Mouse (Mus musculus) embryonic facial prominence, embryonic 13.5 days (tissue): Measurements from ENCODE around the gene Cdk5r2. TPM values are rescaled to one million over a fixed set of nuclear protein-coding genes. Genes with fewer than 3 reads are reported as not detected.
"Not testable (repeated sequence)": the region's sequence is repeated elsewhere in the genome, so short reads cannot be mapped to it uniquely, and the experiment has no call there.

ENCODE experiments used
- ATAC-seq: fragments of 200-750 bp; cut with Nextera tagmentation; 2 replicates; pipeline ENCODE4 v1.8.0; 2017; ENCODE audit warnings: low read depth; ENCODE audit not compliant: insufficient number of reproducible peaks, insufficient read depth, low FRiP score, low TSS enrichment
- H3K27ac ChIP-seq: fragments of 300-500 bp; sonication (generic); 2 replicates; pipeline ENCODE4 v1.5.1; 2015; ENCODE audit warnings: moderate library complexity, mild to moderate bottlenecking, inconsistent platforms
- H3K27me3 ChIP-seq: fragments of 300-500 bp; sonication (generic); 2 replicates; pipeline ENCODE4 v1.6.1; 2015; ENCODE audit warnings: mild to moderate bottlenecking, inconsistent platforms
- H3K36me3 ChIP-seq: fragments of 300-500 bp; sonication (generic); 2 replicates; pipeline ENCODE4 v1.6.1; 2015; ENCODE audit warnings: mild to moderate bottlenecking, inconsistent platforms
- H3K4me1 ChIP-seq: fragments of 300-500 bp; sonication (generic); 2 replicates; pipeline ENCODE4 v1.6.1; 2015; ENCODE audit warnings: inconsistent platforms
- H3K4me2 ChIP-seq: fragments of 300-500 bp; sonication (generic); 2 replicates; pipeline ENCODE4 v1.6.1; 2015; ENCODE audit warnings: moderate library complexity, mild to moderate bottlenecking, inconsistent platforms
- H3K4me3 ChIP-seq: fragments of 300-500 bp; sonication (generic); 2 replicates; pipeline ENCODE4 v1.5.1; 2015; ENCODE audit warnings: mild to moderate bottlenecking, inconsistent platforms
- H3K9ac ChIP-seq: fragments of 300-500 bp; sonication (generic); 2 replicates; pipeline ENCODE4 v1.6.1; 2015; ENCODE audit warnings: mild to moderate bottlenecking, inconsistent platforms
- H3K9me3 ChIP-seq: fragments of 300-500 bp; sonication (generic); 2 replicates; pipeline ENCODE4 v1.6.1; 2016; ENCODE audit warnings: inconsistent platforms
- WGBS: fragments of 180-500 bp; shearing (Covaris S2); methylation state at CpG from one replicate; pipeline ENCODE4 v1.1.7; 2015; ENCODE audit warnings: mixed read lengths; 5-methylcytosine and 5-hydroxymethylcytosine counted together
- polyA plus RNA-seq: library from polyadenylated mRNA; unstranded; fragments of >200 nt; fragmentation: Nextera tagmentation; extraction: Ambion mirVana; gene quantifications from 2 replicates; pipeline ENCODE4 v1.2.1, GENCODE M21; 2015

Cdk5r2 gene
- polyA plus RNA-seq, 1 experiment from 2014 or later = 0.14 TPM

- Histone ChIP-seq H3K36me3 (no peaks in the 10 kb centered on the region), H3K27ac (peak overlapping the region; percentile 95), H3K4me2 (peak overlapping the region; percentile 70), H3K4me1 (peaks cover 5% of the 10 kb centered on the region; the same call in 1 of the 2 replicates), H3K9ac (peak overlapping the region; percentile 86), H3K9me3 (no peaks in the 10 kb centered on the region), H3K4me3 (peak overlapping the region; percentile 76), H3K27me3 (no peaks in the 10 kb centered on the region)
- ATAC-seq = no peak
- 11% methylated on average over 14 of the region's 14 CpGs for WGBS
Measured at GRCm38 (mm10) chr1:74817219-74817618, 37.5 kb upstream of the Cdk5r2 start.

DNA sequence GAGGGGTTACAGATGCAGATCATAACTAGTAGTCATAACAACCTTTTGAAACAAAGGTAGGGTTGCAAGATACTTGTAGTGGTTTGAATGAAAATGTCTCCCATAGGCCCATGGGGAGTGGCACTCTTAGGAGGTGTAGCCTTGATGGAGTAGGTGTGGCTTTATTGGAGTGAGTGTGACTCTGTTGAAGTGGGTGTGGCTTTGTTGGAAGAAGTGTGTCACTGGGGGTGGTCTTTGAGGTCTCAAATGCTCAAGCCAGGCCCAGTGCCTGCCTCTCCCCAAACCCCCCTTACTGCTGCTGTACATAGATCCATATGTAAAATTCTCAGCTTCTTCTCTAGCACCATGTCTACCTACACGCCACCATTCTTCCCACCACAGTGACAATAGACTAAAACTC lies 36.2 kb upstream of the Cdk5r2 start:
- Histone ChIP-seq H3K27ac (no peak overlapping the region), H3K4me3 (no peak overlapping the region), H3K27me3 (no peaks in the 10 kb centered on the region), H3K9me3 (no peaks in the 10 kb centered on the region), H3K36me3 (no peaks in the 10 kb centered on the region), H3K4me1 (peaks cover 5% of the 10 kb centered on the region; the same call in 1 of the 2 replicates), H3K4me2 (no peak overlapping the region), H3K9ac (no peak overlapping the region)
- no peak for ATAC-seq
- 90% methylated on average over 1 of the region's 1 CpGs for WGBS

DNA sequence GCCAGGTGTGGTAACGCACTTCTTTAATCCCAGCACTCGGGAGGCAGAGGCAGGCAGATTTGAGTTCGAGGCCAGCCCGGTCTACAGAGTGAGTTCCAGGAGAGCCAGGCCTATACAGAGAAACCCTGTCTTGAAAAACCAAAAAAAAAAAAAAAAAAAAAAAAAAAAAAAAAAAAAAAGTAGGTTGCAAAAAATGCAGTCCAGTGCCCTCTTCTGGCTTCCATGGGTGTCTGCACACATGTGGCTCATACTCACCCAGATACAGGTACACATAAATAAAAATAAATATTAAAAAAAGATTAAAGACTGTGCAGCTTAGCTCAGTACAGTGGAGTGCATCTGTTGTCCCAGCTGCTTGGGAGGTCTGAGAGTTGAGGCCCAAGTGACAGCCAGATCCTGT lies 31.1 kb upstream of the Cdk5r2 start:
- H3K36me3 ChIP-seq, H3K4me3 ChIP-seq, H3K9me3 ChIP-seq, H3K9ac ChIP-seq, H3K27me3 ChIP-seq, H3K27ac ChIP-seq, H3K4me2 ChIP-seq, H3K4me1 ChIP-seq, ATAC-seq: not testable (repeated sequence)
- WGBS = 93% methylated on average over 4 of the region's 4 CpGs

DNA sequence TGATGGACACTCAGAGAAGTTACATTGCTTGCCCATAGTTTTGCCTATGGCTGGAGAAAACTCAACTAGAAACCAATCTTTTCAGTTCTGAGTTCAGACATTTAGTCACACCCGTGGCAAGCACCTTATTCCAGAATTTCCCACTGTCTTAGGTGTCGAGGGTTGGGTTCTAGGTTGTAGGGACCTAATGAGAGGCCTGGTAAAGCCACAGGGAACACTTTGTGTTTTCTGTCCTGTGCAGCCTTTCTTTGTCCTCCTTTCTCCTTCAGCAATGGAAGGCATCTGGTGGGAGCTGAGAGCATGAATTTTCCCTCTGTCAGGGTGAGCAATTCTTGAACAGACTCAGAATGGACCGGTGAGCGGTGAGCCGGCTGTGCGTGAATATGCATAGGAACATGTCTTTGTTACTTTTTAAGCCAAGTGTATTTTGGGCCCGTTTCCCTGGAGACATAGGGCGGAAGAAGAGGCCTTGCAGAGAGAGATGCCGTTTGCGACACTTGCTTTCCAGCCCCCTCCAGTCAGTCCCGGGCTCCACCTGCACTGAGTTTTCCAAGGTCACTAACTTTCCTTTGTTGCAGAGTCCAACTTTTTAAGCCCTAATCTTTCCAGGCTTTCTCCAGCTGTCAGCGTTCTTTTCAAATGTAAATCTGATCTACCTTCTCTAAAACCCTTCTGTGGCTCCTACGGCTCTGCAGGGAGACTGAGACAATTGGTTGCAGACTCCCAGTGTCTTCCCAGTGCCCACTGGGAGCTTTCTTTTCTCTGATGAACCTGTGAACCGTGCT lies 30.0 kb upstream of the Cdk5r2 start:
- Histone ChIP-seq H3K36me3 (no peaks in the 10 kb centered on the region), H3K4me1 (0 out of 2 replicates have a peak, but pooled peaks cover 3% of the 10 kb centered on the region), H3K27me3 (no peaks in the 10 kb centered on the region; the same call in 1 of the 2 replicates), H3K4me2 (no peak overlapping the region), H3K9me3 (no peaks in the 10 kb centered on the region), H3K4me3 (no peak overlapping the region), H3K27ac (no peak overlapping the region), H3K9ac (no peak overlapping the region)
- no peak for ATAC-seq
- 17% methylated on average over 14 of the region's 14 CpGs for WGBS

DNA sequence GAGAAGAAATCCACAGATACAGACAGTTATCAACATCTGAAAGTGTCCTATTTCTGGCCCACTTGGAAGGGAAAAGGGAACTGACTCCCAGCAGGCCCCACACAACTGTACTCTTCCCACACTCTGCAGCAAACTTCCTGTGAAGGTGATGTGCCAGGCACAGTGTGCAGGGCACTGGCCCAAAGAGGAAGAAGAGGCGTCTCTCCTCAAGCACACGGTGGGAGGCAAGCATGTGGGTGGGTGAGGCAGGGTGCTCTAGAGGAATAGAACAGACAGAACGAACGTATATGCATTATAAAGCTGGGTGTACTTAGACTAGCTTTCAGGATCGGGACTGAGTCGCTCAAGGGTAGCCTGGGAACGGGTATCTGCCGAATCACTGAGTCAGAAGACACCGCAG lies 24.7 kb upstream of the Cdk5r2 start:
- Histone ChIP-seq H3K4me3 (no peak overlapping the region), H3K9me3 (no peaks in the 10 kb centered on the region), H3K9ac (no peak overlapping the region), H3K27me3 (peaks cover 13% of the 10 kb centered on the region), H3K4me1 (0 out of 2 replicates have a peak, but pooled peaks cover 2% of the 10 kb centered on the region), H3K36me3 (no peaks in the 10 kb centered on the region), H3K27ac (no peak overlapping the region), H3K4me2 (no peak overlapping the region)
- 80% methylated on average over 9 of the region's 9 CpGs for WGBS
- ATAC-seq = no peak

DNA sequence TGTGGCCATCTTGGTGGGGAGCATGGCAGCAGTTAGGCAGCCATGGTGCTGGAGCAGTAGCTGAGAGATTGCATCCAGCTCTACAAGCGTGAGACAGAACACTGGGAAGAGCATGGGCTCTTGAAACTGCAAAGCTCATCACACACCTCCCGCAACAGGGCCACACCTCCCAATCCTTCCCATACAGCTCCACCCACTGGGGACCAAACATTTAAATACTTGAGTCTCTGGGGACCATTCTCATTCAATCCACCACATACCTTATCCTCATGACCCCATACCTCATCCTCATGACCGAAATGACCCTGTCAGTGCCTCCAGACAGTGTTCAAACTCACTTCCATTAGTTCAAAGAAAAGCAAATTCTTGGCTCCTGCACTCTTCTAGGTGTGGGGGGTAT lies 21.5 kb upstream of the Cdk5r2 start:
- no peak overlapping the region for H3K27ac ChIP-seq
- H3K4me3 ChIP-seq = no peak overlapping the region
- peaks cover 13% of the 10 kb centered on the region for H3K27me3 ChIP-seq
- no peak overlapping the region for H3K4me2 ChIP-seq
- ATAC-seq = no peak
- WGBS = 88% methylated on average over 3 of the region's 3 CpGs
- no peaks in the 10 kb centered on the region for H3K4me1 ChIP-seq
- H3K9ac ChIP-seq = no peak overlapping the region
- H3K9me3 ChIP-seq = no peaks in the 10 kb centered on the region
- H3K36me3 ChIP-seq = no peaks in the 10 kb centered on the region

DNA sequence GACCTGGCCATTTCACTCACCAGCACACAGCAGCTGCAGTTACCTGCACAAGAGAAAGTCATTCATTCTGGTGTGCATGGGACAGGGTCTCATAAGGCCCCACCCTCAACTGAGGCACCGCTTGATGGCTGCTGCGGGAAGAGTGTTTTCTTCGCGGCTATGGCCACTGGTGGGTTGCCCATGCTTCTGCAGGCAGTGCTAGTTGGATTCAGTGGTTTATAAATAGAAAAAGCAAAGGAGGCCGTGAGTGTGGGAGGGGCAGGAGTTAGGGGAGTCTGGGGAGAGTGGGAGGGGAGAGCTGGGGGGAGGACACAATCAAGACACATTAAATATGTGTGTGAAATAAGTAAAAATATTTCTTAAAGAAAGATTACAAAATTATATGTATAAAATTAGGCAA lies 11.6 kb upstream of the Cdk5r2 start:
- Histone ChIP-seq H3K9me3 (no peaks in the 10 kb centered on the region), H3K27ac (no peak overlapping the region), H3K4me1 (peaks cover 4% of the 10 kb centered on the region; the same call in 1 of the 2 replicates), H3K4me3 (no peak overlapping the region), H3K27me3 (peaks cover 20% of the 10 kb centered on the region), H3K4me2 (no peak overlapping the region), H3K36me3 (no peaks in the 10 kb centered on the region), H3K9ac (no peak overlapping the region)
- 81% methylated on average over 5 of the region's 5 CpGs for WGBS
- no peak for ATAC-seq

DNA sequence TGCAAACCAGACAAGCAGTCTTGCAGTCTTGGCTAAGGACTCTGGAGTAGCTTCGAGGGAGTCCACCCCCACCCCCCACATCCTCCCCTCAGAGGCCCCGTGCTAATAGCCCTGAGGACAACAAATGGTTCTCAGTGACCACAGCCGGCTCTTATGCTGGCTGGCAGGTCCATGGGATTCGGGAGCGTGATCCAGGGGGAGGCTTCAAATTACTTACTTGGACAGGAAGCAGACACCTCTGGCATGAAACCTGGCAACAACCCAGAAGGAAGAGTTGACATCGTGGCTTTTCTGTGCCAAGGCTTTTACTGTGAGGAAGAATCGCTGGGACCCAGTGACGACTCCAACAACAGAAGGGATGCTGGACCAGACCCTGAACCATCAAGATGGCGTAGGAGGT lies 8.4 kb upstream of the Cdk5r2 start:
- Histone ChIP-seq H3K9me3 (no peaks in the 10 kb centered on the region), H3K4me2 (no peak overlapping the region), H3K27me3 (peaks cover 42% of the 10 kb centered on the region), H3K27ac (no peak overlapping the region), H3K9ac (no peak overlapping the region), H3K36me3 (no peaks in the 10 kb centered on the region), H3K4me1 (peaks cover 4% of the 10 kb centered on the region; the same call in 1 of the 2 replicates), H3K4me3 (no peak overlapping the region)
- ATAC-seq = no peak
- 31% methylated on average over 9 of the region's 9 CpGs for WGBS

GRCm38 (mm10) chr1:74848946-74849345 lies 5.8 kb upstream of the Cdk5r2 start:
- Histone ChIP-seq H3K27me3 (peaks cover 56% of the 10 kb centered on the region), H3K27ac (no peak overlapping the region), H3K4me3 (no peak overlapping the region), H3K36me3 (no peaks in the 10 kb centered on the region), H3K4me1 (peaks cover 4% of the 10 kb centered on the region), H3K4me2 (no peak overlapping the region), H3K9ac (no peak overlapping the region), H3K9me3 (no peaks in the 10 kb centered on the region)
- WGBS = 60% methylated on average over 5 of the region's 5 CpGs
- no peak for ATAC-seq

DNA sequence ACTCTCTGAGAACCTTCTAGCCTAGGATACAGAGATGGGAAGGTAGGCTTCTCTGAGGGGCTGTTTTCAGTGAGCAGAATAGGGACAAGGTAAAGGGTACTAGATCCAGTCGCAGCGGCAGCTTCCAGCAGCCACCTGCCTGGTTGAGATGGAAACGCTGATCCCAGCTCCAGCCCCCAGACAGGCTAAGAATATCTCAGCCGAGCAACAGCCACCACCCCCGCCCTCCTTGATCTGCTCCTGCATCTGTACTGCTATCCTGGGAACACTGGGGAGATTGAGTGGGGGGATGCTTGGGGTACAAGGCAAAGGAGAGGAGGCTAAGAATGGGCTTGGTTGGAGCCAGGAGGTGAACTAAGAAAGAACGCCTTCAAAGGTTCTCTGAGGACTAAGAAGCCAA lies 4.5 kb upstream of the Cdk5r2 start:
- H3K27me3 ChIP-seq = peaks cover 68% of the 10 kb centered on the region

DNA sequence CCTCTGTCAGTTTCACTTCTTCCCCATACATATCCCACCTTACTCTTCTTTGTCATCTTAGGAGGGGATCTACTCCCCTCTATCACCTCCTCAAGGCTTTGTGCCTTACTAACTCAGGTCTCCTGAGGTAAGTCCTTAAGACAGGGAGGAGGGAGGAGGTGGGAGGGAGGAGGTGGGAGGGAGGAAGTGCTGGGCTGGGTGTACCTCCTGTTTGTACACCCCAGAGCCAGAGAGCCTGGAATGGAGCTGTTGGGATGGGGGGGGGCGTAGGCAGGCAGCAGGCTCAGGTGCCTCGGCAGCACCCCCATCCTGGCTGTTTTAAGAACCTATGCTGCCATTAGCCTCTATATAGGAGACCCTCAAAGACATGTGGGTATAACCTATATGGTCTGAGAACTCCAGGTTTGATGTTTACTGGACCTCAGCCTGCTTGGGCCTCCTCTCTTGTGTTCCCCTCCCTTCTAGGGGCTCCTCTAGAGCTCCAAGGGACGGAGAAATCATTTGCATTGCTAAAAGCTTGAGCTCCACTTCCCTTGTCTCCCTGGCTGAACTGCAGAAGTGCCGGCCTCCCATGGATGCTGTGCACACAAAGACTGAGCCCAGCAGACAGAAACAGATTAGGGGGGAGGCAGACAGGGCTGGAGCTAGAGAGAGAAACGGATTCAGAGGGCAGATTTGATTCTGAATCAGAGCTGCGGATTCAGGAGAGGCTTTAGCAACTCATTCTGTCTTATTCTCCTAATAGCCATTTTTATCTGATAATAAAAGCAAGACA lies 3.5 kb upstream of the Cdk5r2 start:
- Histone ChIP-seq H3K27me3 (peaks cover 77% of the 10 kb centered on the region), H3K4me1 (peaks cover 23% of the 10 kb centered on the region), H3K4me3 (no peak overlapping the region), H3K36me3 (no peaks in the 10 kb centered on the region), H3K9ac (no peak overlapping the region), H3K4me2 (no peak overlapping the region), H3K9me3 (no peaks in the 10 kb centered on the region), H3K27ac (no peak overlapping the region)
- WGBS = 11% methylated on average over 6 of the region's 6 CpGs
- ATAC-seq = no peak

More for the DNA sequence above, 4.5 kb upstream of the Cdk5r2 start:
- Histone ChIP-seq H3K9ac (no peak overlapping the region), H3K4me3 (no peak overlapping the region), H3K4me1 (peaks cover 14% of the 10 kb centered on the region), H3K27ac (no peak overlapping the region), H3K36me3 (no peaks in the 10 kb centered on the region), H3K9me3 (no peaks in the 10 kb centered on the region), H3K4me2 (no peak overlapping the region)
- ATAC-seq = no peak
- 25% methylated on average over 6 of the region's 6 CpGs for WGBS

DNA sequence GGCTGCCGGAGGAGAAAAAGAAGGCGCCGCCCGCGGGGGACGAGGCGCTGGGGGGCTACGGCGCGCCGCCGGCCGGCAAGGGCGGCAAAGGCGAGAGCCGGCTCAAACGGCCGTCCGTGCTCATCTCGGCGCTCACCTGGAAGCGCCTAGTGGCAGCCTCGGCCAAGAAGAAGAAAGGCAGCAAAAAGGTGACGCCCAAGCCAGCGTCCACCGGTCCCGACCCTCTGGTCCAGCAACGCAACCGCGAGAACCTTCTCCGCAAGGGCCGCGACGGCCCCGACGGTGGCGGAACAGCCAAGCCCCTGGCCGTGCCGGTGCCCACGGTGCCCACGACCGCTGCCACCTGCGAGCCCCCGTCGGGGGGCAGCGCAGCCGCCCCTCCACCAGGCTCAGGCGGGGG lies 422 bp downstream of the Cdk5r2 start:
- H3K9ac ChIP-seq = peak overlapping the region; percentile 69
- no peak for ATAC-seq
- under 1% methylated on average over 45 of the region's 48 CpGs for WGBS

More for the DNA sequence above, 422 bp downstream of the Cdk5r2 start:
- H3K4me2 ChIP-seq = peak overlapping the region; percentile 98
- H3K9me3 ChIP-seq = no peaks in the 10 kb centered on the region
- H3K36me3 ChIP-seq = no peaks in the 10 kb centered on the region
- H3K4me1 ChIP-seq = peaks cover 39% of the 10 kb centered on the region
- peaks cover 98% of the 10 kb centered on the region for H3K27me3 ChIP-seq
- peak overlapping the region; percentile 65 for H3K4me3 ChIP-seq
- H3K27ac ChIP-seq = no peak overlapping the region
